Mouse (Mus musculus) heart, embryonic 11.5 days (tissue): ENCODE measurements at regions not wholly inside any gene's neighbourhood (a gene's known extent, or its start where the extent isn't known, plus 50 kb on each side); places are given as distances from the start of the nearest gene placed in this dataset.

Source experiments
- ATAC-seq: fragments of 200-750 bp; cut with Nextera tagmentation; replicated peaks from 2 replicates; pipeline ENCODE4 v1.8.0; 2017; ENCODE audit warnings: moderate library complexity; ENCODE audit not compliant: insufficient number of reproducible peaks, low FRiP score, low TSS enrichment
- H3K27ac ChIP-seq: fragments of 300-500 bp; sonication (generic); 2 replicates; pipeline ENCODE4 v1.5.1; 2014; ENCODE audit warnings: mild to moderate bottlenecking, low read depth, low read length
- H3K27me3 ChIP-seq: fragments of 300-500 bp; sonication (generic); 2 replicates; pipeline ENCODE4 v1.6.1; 2014; ENCODE audit warnings: mild to moderate bottlenecking, low read length, mixed read lengths; ENCODE audit not compliant: control insufficient read depth, insufficient read depth
- H3K36me3 ChIP-seq: fragments of 300-500 bp; sonication (generic); 2 replicates; pipeline ENCODE4 v1.6.1; 2014; ENCODE audit warnings: mild to moderate bottlenecking, low read length, moderate library complexity, mixed read lengths; ENCODE audit not compliant: control insufficient read depth, insufficient read depth
- H3K4me1 ChIP-seq: fragments of 300-500 bp; sonication (generic); 2 replicates; pipeline ENCODE4 v1.6.1; 2014; ENCODE audit warnings: low read length; ENCODE audit not compliant: control insufficient read depth, insufficient read depth
- H3K4me2 ChIP-seq: fragments of 300-500 bp; sonication (generic); 2 replicates; pipeline ENCODE4 v1.6.1; 2014; ENCODE audit warnings: mild to moderate bottlenecking, moderate library complexity
- H3K4me3 ChIP-seq: fragments of 300-500 bp; sonication (generic); 2 replicates; pipeline ENCODE4 v1.5.1; 2014; ENCODE audit warnings: low read depth, low read length
- H3K9ac ChIP-seq: fragments of 300-500 bp; sonication (generic); 2 replicates; pipeline ENCODE4 v1.6.1; 2014; ENCODE audit warnings: mild to moderate bottlenecking, low read depth, low read length, moderate library complexity
- H3K9me3 ChIP-seq: fragments of 300-500 bp; sonication (generic); replicated peaks from 2 replicates; pipeline ENCODE4 v1.6.1; 2016; ENCODE audit warnings: low read length; ENCODE audit not compliant: control insufficient read depth
- WGBS: fragments of 180-500 bp; shearing (Covaris S2); extraction: QIAGEN DNeasy Blood & Tissue Kit; methylation state at CpG from one replicate; pipeline ENCODE4 v1.1.7; 2014; ENCODE audit not compliant: insufficient replicate concordance; 5-methylcytosine and 5-hydroxymethylcytosine counted together

- ATAC-seq, result no peak
- H3K27ac ChIP-seq, result no peak overlapping the region
- no peaks in the 10 kb centered on the region for H3K36me3 ChIP-seq
- no peaks in the 10 kb centered on the region for H3K9me3 ChIP-seq
- no peaks in the 10 kb centered on the region for H3K27me3 ChIP-seq
- no peak overlapping the region for H3K4me3 ChIP-seq
- H3K4me2 ChIP-seq, result no peak overlapping the region
- H3K4me1 ChIP-seq, result peaks cover 13% of the 10 kb centered on the region
- 66% methylated on average over 9 of the region's 9 CpGs for WGBS
- no peak overlapping the region for H3K9ac ChIP-seq
These were observed 335.1 kb downstream of the Rnd3 start for GRCm38 (mm10) chr2:50813568-50814461.

- Histone ChIP-seq H3K4me3 (no peak overlapping the region), H3K9me3 (no peaks in the 10 kb centered on the region), H3K4me1 (peaks cover 13% of the 10 kb centered on the region), H3K4me2 (no peak overlapping the region), H3K36me3 (no peaks in the 10 kb centered on the region), H3K9ac (no peak overlapping the region), H3K27ac (no peak overlapping the region), H3K27me3 (no peaks in the 10 kb centered on the region)
- WGBS, result 24% methylated on average over 4 of the region's 4 CpGs
- no peak for ATAC-seq
These were observed 336.6 kb downstream of the Rnd3 start for GRCm38 (mm10) chr2:50812296-50812695.

- ATAC-seq, result no peak
- no peaks in the 10 kb centered on the region for H3K9me3 ChIP-seq
- H3K4me2 ChIP-seq, result peak overlapping the region; percentile 50
- H3K9ac ChIP-seq, result 0 out of 2 replicates have a peak overlapping the region, but pooled peaks have one; percentile 54
- H3K27ac ChIP-seq, result peak overlapping the region; percentile 50; the same call in 1 of the 2 replicates
- 6% methylated on average over 5 of the region's 5 CpGs for WGBS
- H3K36me3 ChIP-seq, result no peaks in the 10 kb centered on the region
- no peaks in the 10 kb centered on the region for H3K27me3 ChIP-seq
- no peak overlapping the region for H3K4me3 ChIP-seq
- H3K4me1 ChIP-seq, result peaks cover 11% of the 10 kb centered on the region
These were observed 338.4 kb downstream of the Rnd3 start for GRCm38 (mm10) chr2:50810336-50811066.

- no peaks in the 10 kb centered on the region for H3K27me3 ChIP-seq
- no peak overlapping the region for H3K4me2 ChIP-seq
- H3K36me3 ChIP-seq, result no peaks in the 10 kb centered on the region
- ATAC-seq, result no peak
- WGBS, result 65% methylated on average over 3 of the region's 3 CpGs
- H3K9me3 ChIP-seq, result no peaks in the 10 kb centered on the region
- H3K4me3 ChIP-seq, result no peak overlapping the region
- peaks cover 10% of the 10 kb centered on the region for H3K4me1 ChIP-seq
- no peak overlapping the region for H3K27ac ChIP-seq
- no peak overlapping the region for H3K9ac ChIP-seq
These were observed 339.1 kb downstream of the Rnd3 start for GRCm38 (mm10) chr2:50809823-50810222.

- Histone ChIP-seq H3K27ac (no peak overlapping the region), H3K9me3 (no peaks in the 10 kb centered on the region), H3K36me3 (no peaks in the 10 kb centered on the region), H3K9ac (no peak overlapping the region), H3K4me3 (no peak overlapping the region), H3K4me1 (peaks cover 10% of the 10 kb centered on the region), H3K4me2 (no peak overlapping the region), H3K27me3 (no peaks in the 10 kb centered on the region)
- WGBS, result 78% methylated on average over 6 of the region's 6 CpGs
- no peak for ATAC-seq
These were observed 341.6 kb downstream of the Rnd3 start for GRCm38 (mm10) chr2:50807162-50807960.

- Histone ChIP-seq H3K9ac (no peak overlapping the region), H3K9me3 (no peaks in the 10 kb centered on the region), H3K27me3 (no peaks in the 10 kb centered on the region), H3K27ac (no peak overlapping the region), H3K4me3 (no peak overlapping the region), H3K36me3 (no peaks in the 10 kb centered on the region), H3K4me2 (no peak overlapping the region), H3K4me1 (peaks cover 4% of the 10 kb centered on the region; the same call in 1 of the 2 replicates)
- ATAC-seq, result no peak
- 68% methylated on average over 3 of the region's 3 CpGs for WGBS
These were observed 343.3 kb downstream of the Rnd3 start for GRCm38 (mm10) chr2:50805645-50806044.

- 82% methylated on average over 3 of the region's 3 CpGs for WGBS
These were observed 352.8 kb downstream of the Rnd3 start for GRCm38 (mm10) chr2:50796087-50796486.

GRCm38 (mm10) chr2:50793616-50794015 lies 355.3 kb downstream of the Rnd3 start:
- no peaks in the 10 kb centered on the region for H3K27me3 ChIP-seq
- H3K9me3 ChIP-seq, result no peaks in the 10 kb centered on the region
- H3K27ac ChIP-seq, result no peak overlapping the region
- WGBS, result 78% methylated on average over 2 of the region's 2 CpGs
- H3K4me1 ChIP-seq, result no peaks in the 10 kb centered on the region
- H3K4me3 ChIP-seq, result no peak overlapping the region
- H3K9ac ChIP-seq, result no peak overlapping the region
- H3K4me2 ChIP-seq, result no peak overlapping the region
- ATAC-seq, result no peak
- no peaks in the 10 kb centered on the region for H3K36me3 ChIP-seq

More at GRCm38 (mm10) chr2:50796087-50796486, 352.8 kb downstream of the Rnd3 start:
- Histone ChIP-seq H3K4me3 (no peak overlapping the region), H3K9me3 (no peaks in the 10 kb centered on the region), H3K4me2 (no peak overlapping the region), H3K36me3 (no peaks in the 10 kb centered on the region), H3K9ac (no peak overlapping the region), H3K27ac (no peak overlapping the region), H3K27me3 (no peaks in the 10 kb centered on the region), H3K4me1 (no peaks in the 10 kb centered on the region)
- ATAC-seq, result no peak
